Mouse (Mus musculus) left cerebral cortex, adult 11 months (tissue): ENCODE data around the gene BC049715.

Experiments used
- DNase-seq: peaks from one replicate; pipeline ENCODE4 v3.0.0; 2022; ENCODE audit warnings: low spot score

Gene BC049715

DNA sequence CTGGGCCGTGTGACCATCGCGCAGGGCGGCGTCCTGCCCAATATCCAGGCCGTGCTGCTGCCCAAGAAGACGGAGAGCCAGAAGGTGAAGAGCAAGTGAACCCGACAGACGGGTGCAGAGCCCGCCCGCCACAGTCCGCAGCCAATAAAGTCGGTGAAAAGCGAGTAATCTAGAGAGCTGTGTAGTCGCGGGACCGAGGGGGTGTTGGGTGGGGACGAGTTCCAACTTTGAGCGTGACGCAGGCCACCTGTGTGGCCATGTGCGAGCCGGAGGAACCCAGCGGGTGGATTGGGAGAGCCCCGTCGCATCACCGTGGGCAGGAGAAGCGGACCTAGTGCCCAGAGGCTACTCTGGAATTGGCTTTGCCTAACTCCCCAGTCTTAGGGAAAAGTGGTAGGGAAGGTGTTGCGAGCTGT is 18.8 kb upstream of the BC049715 start:
- DNase-seq: no peak

DNA sequence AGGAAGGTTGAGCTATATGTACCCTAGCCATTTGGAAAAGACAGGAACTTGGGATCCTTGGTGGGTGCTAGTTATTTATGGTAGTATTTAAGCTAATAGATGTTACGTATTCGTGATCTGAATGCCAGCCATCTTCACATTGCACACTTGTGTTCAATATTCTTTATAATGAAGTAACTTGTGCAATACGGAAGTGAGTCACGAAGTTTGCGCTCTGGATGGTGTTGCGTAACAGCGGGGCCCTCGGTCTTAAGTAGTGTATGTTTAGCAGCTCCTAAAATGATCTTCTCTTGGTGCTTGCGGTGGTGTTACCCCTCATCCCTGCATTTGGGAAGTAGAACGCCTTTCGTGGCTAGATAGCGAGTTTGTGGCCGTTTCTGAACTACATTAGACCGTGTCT is 18.3 kb upstream of the BC049715 start:
- DNase-seq: no peak

DNA sequence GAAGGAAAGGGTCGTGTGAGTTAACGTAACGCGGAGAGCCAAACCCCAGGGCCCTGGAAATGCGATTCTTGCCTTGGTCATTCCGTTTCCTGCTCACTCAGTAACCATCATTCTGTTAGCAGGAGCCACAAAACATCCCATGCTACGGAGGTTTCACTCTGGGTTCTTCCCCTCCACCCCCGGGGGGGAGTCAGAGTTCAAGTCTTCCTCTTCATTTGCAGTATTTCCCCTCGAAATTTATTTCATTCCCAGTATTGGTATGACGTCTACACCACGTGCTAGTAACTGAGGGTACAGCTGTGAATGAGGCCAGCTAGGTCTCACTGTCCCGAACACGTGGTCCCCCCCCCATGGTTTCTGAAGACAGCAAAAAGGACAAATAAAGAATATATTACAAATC is 17.8 kb upstream of the BC049715 start:
- DNase-seq: no peak

GRCm38 (mm10) chr6:136811196-136811595 is 16.2 kb upstream of the BC049715 start:
- DNase-seq: no peak

GRCm38 (mm10) chr6:136813117-136813516 is 14.3 kb upstream of the BC049715 start:
- DNase-seq: no peak

GRCm38 (mm10) chr6:136815381-136815780 is 12.0 kb upstream of the BC049715 start:
- no peak for DNase-seq

DNA sequence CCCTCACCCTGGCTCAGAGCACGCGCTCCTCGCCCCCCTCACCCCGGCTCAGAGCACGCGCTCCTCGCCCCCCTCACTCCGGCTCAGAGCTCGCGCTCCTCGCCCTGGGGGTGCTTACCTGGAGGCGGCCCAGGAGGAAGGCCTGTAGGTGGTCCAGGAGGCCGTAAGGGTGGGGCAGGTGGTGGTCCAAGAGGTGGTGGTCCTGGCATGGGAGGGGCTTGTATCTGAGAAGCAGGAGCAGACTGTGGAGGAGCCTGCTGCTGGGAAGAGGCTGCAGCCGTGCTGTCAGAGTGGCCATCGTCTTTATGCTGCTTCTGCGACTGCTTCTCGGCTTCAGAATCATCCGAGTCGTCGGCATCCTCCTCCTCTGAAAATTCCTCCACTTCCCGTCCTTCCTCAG is 10.6 kb upstream of the BC049715 start:
- no peak for DNase-seq

GRCm38 (mm10) chr6:136817549-136817948 is 9.9 kb upstream of the BC049715 start:
- DNase-seq: peak; percentile 75

DNA sequence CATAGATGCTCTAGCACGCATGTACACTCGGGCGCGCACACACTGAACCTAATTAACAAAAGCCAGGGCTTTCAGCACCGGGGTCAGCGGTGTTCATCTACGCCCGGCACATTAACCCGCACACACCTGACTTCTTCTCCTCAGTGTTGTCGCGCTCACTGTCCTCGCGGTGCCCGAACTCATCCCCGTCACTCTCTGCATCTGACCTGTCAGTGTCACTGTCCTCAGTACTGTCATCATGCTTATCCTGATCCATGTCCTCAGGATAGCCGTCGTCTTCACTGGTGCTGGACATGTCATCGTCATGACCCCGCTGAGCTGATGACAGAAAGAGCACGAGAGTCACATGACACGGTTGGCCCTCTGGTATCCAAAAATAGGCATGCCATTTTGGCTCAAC is 7.0 kb upstream of the BC049715 start:
- DNase-seq: no peak

- DNase-seq: no peak
Measured at GRCm38 (mm10) chr6:136821086-136821485, 6.3 kb upstream of the BC049715 start.

- DNase-seq: no peak
Measured at GRCm38 (mm10) chr6:136824987-136825386, 2.4 kb upstream of the BC049715 start.

DNA sequence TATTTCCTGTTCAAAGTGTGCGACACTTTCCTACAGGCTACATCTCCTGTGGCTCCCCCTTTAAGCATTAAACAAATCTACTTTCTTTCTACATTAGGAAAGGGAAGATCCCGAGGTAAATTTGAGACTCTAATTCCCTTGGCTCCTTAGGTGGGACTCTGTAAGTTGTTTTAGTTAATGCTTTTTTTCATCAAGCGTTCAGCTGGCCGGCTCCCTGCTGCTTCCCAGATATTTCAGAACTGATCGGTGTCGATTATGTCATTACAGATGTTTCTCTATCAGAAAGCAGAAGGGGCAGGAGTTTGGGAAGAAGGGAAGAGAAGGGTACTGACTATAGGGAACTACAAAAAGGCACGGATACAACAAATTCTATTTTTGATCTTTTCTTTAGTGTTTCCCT is 310 bp upstream of the BC049715 start:
- DNase-seq: no peak

GRCm38 (mm10) chr6:136827881-136828561 is 595 bp downstream of the BC049715 start, which contains the start of gene Wbp11:
TSS of gene Wbp11 (minus strand) at chr6:136828233.
- DNase-seq: peak; percentile 98

- DNase-seq: no peak
Measured at GRCm38 (mm10) chr6:136828681-136829080, 1.3 kb downstream of the BC049715 start.

DNA sequence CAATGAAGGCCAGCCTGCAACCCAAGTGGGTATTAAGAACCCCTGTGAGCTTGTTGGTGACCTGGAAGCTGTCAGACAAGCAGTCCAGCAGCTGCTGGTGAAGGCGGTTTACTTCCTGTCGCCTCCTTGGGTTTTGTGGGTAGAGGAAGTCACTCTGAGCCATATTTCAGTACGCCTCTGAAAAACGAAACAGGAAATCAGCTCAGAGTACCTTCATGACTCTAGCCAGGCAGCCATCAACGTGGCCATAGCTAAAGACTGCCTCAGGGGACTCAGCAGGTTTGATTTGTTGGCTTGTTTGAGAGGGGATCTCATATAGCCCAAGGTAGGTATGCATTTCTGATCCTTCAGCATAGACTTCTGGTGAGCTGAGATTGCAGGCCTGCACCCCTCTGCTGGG is 4.3 kb downstream of the BC049715 start:
- DNase-seq: no peak

DNA sequence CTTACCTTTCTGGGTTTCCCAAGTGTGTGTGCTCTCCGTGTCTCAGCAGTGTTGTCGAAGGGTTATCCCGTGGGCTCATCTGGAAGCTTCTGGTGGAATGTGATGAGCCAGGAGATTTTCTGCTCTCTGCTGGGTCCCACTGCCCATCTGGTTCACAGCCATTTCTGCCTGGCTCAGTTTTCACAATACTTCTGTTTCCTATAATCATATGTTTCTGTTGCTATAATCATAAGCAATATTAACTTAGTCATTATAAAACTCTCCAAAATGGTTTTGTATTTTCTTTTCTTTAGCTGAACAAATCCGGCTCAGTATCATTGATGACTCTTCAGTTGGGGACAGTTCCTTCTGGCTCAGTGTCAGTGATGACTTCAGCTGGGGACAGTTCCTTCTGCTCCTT is 7.9 kb downstream of the BC049715 start, which contains the start of gene Smco3:
Gene Smco3 (minus strand): TSS at position 101 of the 400 bp plus-strand sequence.
- no peak for DNase-seq

- no peak for DNase-seq
Measured at GRCm38 (mm10) chr6:136837323-136837722, 9.9 kb downstream of the BC049715 start.

DNA sequence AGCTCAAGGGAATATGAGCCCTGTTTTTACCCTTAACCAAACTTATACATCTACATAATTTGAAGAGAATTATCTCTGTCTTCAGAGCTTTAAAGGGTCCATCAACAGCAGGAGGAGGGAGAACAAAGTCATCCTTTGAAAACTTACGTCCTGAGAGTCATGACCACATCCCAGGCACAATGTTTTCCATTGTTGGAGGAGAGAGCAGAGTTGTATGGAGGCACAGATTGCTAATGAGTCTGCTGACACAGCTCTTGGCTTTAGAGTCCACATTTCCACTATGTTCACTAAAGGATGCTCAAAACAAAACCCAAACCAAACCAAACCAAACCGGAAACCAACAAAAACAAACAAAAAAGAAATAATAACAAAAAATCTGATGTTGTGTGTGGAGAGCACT is 17.5 kb downstream of the BC049715 start:
- DNase-seq: no peak

- DNase-seq: no peak
Measured at GRCm38 (mm10) chr6:136845706-136846480, 18.5 kb downstream of the BC049715 start.

DNA sequence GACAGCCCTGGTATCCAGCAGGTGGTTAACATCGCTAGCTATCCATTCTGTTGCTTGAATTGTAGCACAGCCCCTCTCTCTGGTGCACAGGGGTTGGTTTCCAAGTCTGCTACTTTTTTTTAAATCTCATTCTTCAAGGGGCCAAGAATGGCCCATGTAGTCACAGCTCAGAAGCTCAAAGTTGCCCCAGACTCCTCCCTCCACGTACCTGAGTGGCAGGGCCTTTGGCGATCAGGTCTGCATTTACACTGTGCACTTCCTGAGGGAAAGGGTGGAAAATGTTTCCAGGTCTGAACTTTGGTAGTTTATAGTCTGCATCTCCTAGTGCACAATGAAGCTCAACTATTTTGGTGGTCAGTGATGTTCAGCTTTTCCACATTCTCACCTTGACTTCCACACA is 19.8 kb downstream of the BC049715 start:
- no peak for DNase-seq

- DNase-seq: peak; percentile 43
Measured at GRCm38 (mm10) chr6:136847790-136848189, 20.4 kb downstream of the BC049715 start.

DNA sequence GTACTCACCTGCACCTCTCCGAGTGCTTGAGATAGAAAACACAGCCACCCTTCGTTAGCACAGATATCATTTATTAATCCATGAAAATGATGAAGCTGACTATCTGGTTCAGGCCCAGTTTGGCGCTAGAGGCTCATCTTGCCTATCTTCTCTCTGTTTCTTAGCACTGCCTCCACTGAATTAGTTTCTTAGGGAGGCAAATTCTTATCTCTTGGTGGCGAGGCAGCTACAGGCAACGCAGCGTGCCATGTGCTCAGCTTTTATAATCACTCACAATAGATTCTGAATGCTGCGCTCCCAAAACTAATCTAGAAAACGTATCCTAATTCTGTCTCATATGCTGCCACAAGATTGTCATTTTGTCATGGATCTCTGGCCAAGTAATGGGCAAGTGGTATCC is 21.0 kb downstream of the BC049715 start:
- DNase-seq: no peak

DNA sequence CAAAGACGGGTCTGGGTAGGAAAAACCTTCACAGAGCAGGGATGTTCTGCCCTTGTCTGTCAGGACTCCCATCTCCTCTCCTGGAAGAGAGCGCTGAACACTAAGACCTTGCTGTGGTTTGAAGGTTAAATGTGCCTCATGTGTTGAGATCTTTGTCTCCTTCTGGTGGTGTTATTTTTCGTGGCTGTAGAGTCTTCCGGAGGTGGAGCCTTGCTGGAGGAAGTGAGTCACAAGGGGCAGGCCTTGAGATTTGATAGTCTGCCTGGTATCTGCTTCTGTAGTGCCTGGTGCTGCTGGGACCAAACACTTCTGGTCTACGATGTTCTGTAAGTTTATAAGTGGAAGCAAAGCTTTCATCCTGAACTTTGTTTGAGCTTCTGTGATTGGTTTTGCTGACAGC is 21.5 kb downstream of the BC049715 start:
- DNase-seq: no peak

DNA sequence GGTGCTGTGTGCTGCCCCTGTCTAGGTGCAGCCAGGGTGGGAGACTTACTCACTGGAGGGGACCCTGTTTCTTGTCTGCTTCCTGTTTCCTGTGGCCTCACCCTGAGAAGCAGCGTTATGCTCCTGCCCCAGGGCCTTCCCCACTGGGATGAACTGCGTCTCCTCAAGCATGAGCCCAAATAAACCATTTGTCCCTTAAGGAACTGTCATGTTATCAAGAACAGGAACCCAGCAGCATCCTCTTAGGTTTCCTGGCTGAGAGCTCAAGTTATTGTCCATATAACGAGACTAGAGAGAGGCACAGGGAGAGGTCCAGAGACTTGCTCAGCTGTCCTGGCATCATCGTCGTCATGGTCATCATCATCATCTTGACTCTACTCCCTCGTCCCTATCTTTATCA is 22.8 kb downstream of the BC049715 start:
- no peak for DNase-seq
